Mouse (Mus musculus): ENCODE data around the gene Emc8. TPM values are rescaled to one million over a fixed set of nuclear protein-coding genes. Genes with fewer than 3 reads are reported as not detected.

Emc8 gene
- polyA plus RNA-seq, 2 experiments: 45.5 to 122 TPM

DNA sequence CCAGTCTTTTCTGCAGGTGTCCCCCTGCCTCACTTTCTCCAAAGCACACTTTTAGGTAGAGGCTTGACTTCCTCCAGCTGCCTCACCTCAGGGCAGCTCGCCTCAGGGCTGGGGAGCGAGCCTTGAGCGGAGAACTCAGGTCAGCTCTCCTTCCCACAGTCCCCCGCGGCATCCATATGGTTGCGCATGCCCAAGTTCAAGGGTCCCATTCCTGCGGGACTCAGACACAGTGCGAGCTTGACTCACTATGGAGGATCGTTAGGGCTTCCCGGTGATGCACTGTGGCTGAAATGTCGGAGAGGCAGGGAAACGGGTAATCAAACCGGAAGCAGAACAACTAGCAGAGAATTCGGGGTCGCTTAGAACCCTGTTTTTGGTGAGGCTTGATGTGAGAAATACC, 36.8 kb upstream of the Emc8 start:
- 71% methylated on average over 15 of the region's 15 CpGs for WGBS (ENCODE audit: insufficient replicate concordance)
- no peaks in the 10 kb centered on the region for H3K9me3 ChIP-seq (ENCODE audit: control insufficient read depth, low read length)
- no peaks in the 10 kb centered on the region for H3K36me3 ChIP-seq (replicated peaks; ENCODE audit: control insufficient read depth, insufficient read depth, low read depth)
- no peak overlapping the region for H3K27ac ChIP-seq
- no peak for TF ChIP-seq EP300 (IDR thresholded peaks at IDR 0.05; ENCODE audit: low read depth)
- no peak for TF ChIP-seq CTCF (IDR thresholded peaks at IDR 0.05; ENCODE audit: low read depth)
- DNase-seq (ENCODE audit: low read depth in 3 of 3, low spot score in 3 of 3): no peak
- H3K27me3 ChIP-seq (ENCODE audit: control insufficient read depth, insufficient read depth, low read length): no peaks in the 10 kb centered on the region
- no peak overlapping the region for H3K9ac ChIP-seq (replicated peaks)
- no peak for ATAC-seq (ENCODE audit: insufficient read depth)
- H3K4me3 ChIP-seq (ENCODE audit: insufficient read depth in 1 of 2, low read depth in 2 of 2, low read length in 2 of 2): no peak overlapping the region
- H3K4me2 ChIP-seq (ENCODE audit: low read depth): no peak overlapping the region
- peaks cover 0 to under 1% of the 10 kb centered on the region in 2 experiments; a peak in 1 of 4 replicates for H3K4me1 ChIP-seq (replicated peaks; ENCODE audit: control insufficient read depth in 2 of 2, insufficient read depth in 2 of 2, low read length in 1 of 2)

DNA sequence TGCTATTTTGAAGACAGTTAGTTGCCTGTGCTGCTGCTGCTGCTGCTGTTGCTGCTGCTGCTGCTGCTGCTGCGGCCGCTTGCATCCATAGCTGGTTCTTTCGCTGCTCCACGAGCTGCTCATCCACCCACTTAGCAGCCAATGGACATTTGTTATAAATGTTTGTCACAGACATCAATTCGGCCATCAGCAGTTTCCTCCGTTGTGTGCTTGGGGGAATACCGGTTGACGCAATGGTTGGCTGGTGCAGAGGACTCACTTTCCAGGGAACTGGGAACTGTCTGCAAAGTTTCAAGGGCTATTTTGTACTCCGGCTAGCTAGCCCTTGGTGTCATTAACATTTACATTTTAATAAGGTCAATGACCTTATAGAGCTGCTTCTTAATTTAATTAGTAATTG, 35.8 kb upstream of the Emc8 start:
- ATAC-seq (ENCODE audit: insufficient read depth) (no peak), DNase-seq (ENCODE audit: low read depth in 3 of 3, low spot score in 3 of 3) (no peak)
- TF ChIP-seq EP300 (IDR thresholded peaks at IDR 0.05; ENCODE audit: low read depth) (no peak), CTCF (IDR thresholded peaks at IDR 0.05; ENCODE audit: low read depth) (no peak)
- H3K4me3 ChIP-seq (ENCODE audit: insufficient read depth in 1 of 2, low read depth in 2 of 2, low read length in 2 of 2): no peak overlapping the region
- H3K4me2 ChIP-seq (ENCODE audit: low read depth): no peak overlapping the region
- H3K9me3 ChIP-seq (ENCODE audit: control insufficient read depth, low read length): no peaks in the 10 kb centered on the region
- no peaks in the 10 kb centered on the region for H3K27me3 ChIP-seq (ENCODE audit: control insufficient read depth, insufficient read depth, low read length)
- H3K4me1 ChIP-seq (replicated peaks; ENCODE audit: control insufficient read depth in 2 of 2, insufficient read depth in 2 of 2, low read length in 1 of 2): peaks cover 0 to 5% of the 10 kb centered on the region in 2 experiments; a peak in 1 of 4 replicates
- H3K36me3 ChIP-seq (replicated peaks; ENCODE audit: control insufficient read depth, insufficient read depth, low read depth): no peaks in the 10 kb centered on the region
- H3K27ac ChIP-seq: no peak overlapping the region
- H3K9ac ChIP-seq (replicated peaks): no peak overlapping the region
- WGBS (ENCODE audit: insufficient replicate concordance): 57% methylated on average over 9 of the region's 9 CpGs

DNA sequence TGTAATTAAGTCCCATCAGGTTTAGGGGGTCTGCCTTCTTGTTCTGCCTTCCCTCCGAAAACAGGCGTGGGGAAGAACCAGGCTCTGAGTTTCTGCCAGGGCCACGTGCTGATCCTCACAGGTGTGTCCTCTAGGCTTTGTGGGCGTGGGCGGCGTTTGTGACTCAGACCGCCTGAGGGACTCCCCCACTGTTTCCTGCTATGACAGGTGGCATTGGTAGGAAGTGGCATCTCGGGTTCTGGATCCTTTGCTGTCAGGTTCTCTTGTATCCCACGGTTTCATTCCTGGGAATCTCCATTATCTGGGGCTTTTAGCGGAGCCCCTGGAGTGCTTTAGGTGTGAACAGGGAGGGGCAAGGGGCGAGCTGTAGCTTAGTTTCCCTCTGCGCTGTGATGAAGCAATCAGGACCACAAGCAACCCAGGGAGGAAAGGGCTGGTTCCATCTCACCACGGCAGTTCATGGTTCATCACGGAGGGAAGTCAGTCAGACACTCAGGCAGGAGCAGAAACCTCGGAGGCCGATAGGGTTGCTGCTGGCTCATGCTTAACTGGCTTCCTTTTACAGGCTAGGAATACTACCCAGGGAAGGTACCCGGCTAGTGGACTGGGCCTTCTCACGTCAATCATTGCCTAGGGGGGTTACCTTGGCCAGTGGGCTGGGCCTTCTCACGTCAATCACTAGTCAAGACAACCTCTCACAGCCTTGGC, 33.5 kb upstream of the Emc8 start:
- Histone ChIP-seq H3K9ac (replicated peaks) (no peak overlapping the region), H3K9me3 (ENCODE audit: control insufficient read depth, low read length) (no peaks in the 10 kb centered on the region), H3K36me3 (replicated peaks; ENCODE audit: control insufficient read depth, insufficient read depth, low read depth) (no peaks in the 10 kb centered on the region), H3K4me2 (ENCODE audit: low read depth) (no peak overlapping the region), H3K4me1 (replicated peaks; ENCODE audit: control insufficient read depth in 2 of 2, insufficient read depth in 2 of 2, low read length in 1 of 2) (peaks cover 0 to 6% of the 10 kb centered on the region in 2 experiments; a peak in 1 of 4 replicates), H3K27ac (no peak overlapping the region), H3K27me3 (ENCODE audit: control insufficient read depth, insufficient read depth, low read length) (no peaks in the 10 kb centered on the region), H3K4me3 (ENCODE audit: insufficient read depth in 1 of 2, low read depth in 2 of 2, low read length in 2 of 2) (no peak overlapping the region)
- ATAC-seq (ENCODE audit: insufficient read depth) (no peak), DNase-seq (ENCODE audit: low read depth in 3 of 3, low spot score in 3 of 3) (no peak)
- WGBS (ENCODE audit: insufficient replicate concordance): 26% methylated on average over 19 of the region's 19 CpGs
- TF ChIP-seq EP300 (IDR thresholded peaks at IDR 0.05; ENCODE audit: low read depth) (no peak), CTCF (IDR thresholded peaks at IDR 0.05; ENCODE audit: low read depth) (no peak)

DNA sequence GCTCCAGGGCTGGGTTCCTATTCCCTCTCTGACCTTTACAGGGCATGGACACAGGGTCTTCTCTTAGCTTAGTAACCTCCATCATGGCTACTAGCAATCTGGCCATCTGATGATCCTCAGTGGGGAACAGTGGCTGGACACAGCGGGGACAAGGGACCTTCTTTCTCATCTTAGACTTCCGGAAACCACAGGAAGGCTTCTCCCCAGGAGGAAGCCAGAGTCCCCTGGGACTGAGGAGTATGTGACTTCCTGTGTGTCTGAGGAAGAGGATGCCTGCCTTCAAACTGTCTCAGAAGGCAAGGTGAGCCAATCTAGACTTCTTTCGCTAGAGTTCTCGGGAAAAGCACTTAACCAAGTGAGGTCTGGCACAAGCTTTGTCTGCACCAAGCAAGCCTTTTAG, 31.7 kb upstream of the Emc8 start:
- 33% methylated on average over 4 of the region's 4 CpGs for WGBS (ENCODE audit: insufficient replicate concordance)
- DNase-seq (ENCODE audit: low read depth in 3 of 3, low spot score in 3 of 3) (no peak), ATAC-seq (ENCODE audit: insufficient read depth) (no peak)
- Histone ChIP-seq H3K9me3 (ENCODE audit: control insufficient read depth, low read length) (no peaks in the 10 kb centered on the region), H3K27me3 (ENCODE audit: control insufficient read depth, insufficient read depth, low read length) (no peaks in the 10 kb centered on the region), H3K27ac (no peak overlapping the region), H3K4me3 (ENCODE audit: insufficient read depth in 1 of 2, low read depth in 2 of 2, low read length in 2 of 2) (no peak overlapping the region), H3K4me1 (replicated peaks; ENCODE audit: control insufficient read depth in 2 of 2, insufficient read depth in 2 of 2, low read length in 1 of 2) (peaks cover 0 to 13% of the 10 kb centered on the region in 2 experiments; a peak in 1 of 4 replicates), H3K9ac (replicated peaks) (no peak overlapping the region), H3K36me3 (replicated peaks; ENCODE audit: control insufficient read depth, insufficient read depth, low read depth) (no peaks in the 10 kb centered on the region), H3K4me2 (ENCODE audit: low read depth) (no peak overlapping the region)
- TF ChIP-seq CTCF (IDR thresholded peaks at IDR 0.05; ENCODE audit: low read depth) (no peak), EP300 (IDR thresholded peaks at IDR 0.05; ENCODE audit: low read depth) (no peak)

- H3K27ac ChIP-seq: no peak overlapping the region
- no peak overlapping the region for H3K9ac ChIP-seq (replicated peaks)
- no peaks in the 10 kb centered on the region for H3K27me3 ChIP-seq (ENCODE audit: control insufficient read depth, insufficient read depth, low read length)
- TF ChIP-seq CTCF (IDR thresholded peaks at IDR 0.05; ENCODE audit: low read depth): no peak
- TF ChIP-seq EP300 (IDR thresholded peaks at IDR 0.05; ENCODE audit: low read depth): no peak
- ATAC-seq (ENCODE audit: insufficient read depth) (no peak), DNase-seq (ENCODE audit: low read depth in 3 of 3, low spot score in 3 of 3) (no peak)
- H3K36me3 ChIP-seq (replicated peaks; ENCODE audit: control insufficient read depth, insufficient read depth, low read depth): no peaks in the 10 kb centered on the region
- no peaks in the 10 kb centered on the region for H3K9me3 ChIP-seq (ENCODE audit: control insufficient read depth, low read length)
- no peak overlapping the region for H3K4me2 ChIP-seq (ENCODE audit: low read depth)
- H3K4me3 ChIP-seq (ENCODE audit: insufficient read depth in 1 of 2, low read depth in 2 of 2, low read length in 2 of 2): no peak overlapping the region
- H3K4me1 ChIP-seq (replicated peaks; ENCODE audit: control insufficient read depth in 2 of 2, insufficient read depth in 2 of 2, low read length in 1 of 2): peaks cover 0 to 15% of the 10 kb centered on the region in 2 experiments; a peak in 1 of 4 replicates
- 29% methylated on average over 2 of the region's 2 CpGs for WGBS (ENCODE audit: insufficient replicate concordance)
Observed at GRCm38 (mm10) chr8:120699565-120699964, 31.2 kb upstream of the Emc8 start.

Data from liver, embryonic 14.5 days (tissue).